Mouse (Mus musculus) midbrain, embryonic 16.5 days (tissue): ENCODE data around the gene Anapc13. TPM values are rescaled to one million over a fixed set of nuclear protein-coding genes. Genes with fewer than 3 reads are reported as not detected.

Experiments
- ATAC-seq: fragments of 200-750 bp; cut with Nextera tagmentation; 2 replicates; pipeline ENCODE4 v1.8.0; 2017; ENCODE audit warnings: moderate TSS enrichment
- H3K27ac ChIP-seq: fragments of 300-500 bp; sonication (generic); 2 replicates; pipeline ENCODE4 v1.5.1; 2014; ENCODE audit warnings: mild to moderate bottlenecking, low read length, mixed read lengths
- H3K27me3 ChIP-seq: fragments of 300-500 bp; sonication (generic); 2 replicates; pipeline ENCODE4 v1.6.1; 2014; ENCODE audit warnings: low read depth, low read length, mixed read lengths; ENCODE audit not compliant: control insufficient read depth, insufficient read depth
- H3K36me3 ChIP-seq: fragments of 300-500 bp; sonication (generic); 2 replicates; pipeline ENCODE4 v1.6.1; 2014; ENCODE audit warnings: mild to moderate bottlenecking, low read length, moderate library complexity, mixed read lengths; ENCODE audit not compliant: control insufficient read depth, insufficient read depth
- H3K4me1 ChIP-seq: fragments of 300-500 bp; sonication (generic); 2 replicates; pipeline ENCODE4 v1.6.1; 2014; ENCODE audit warnings: mild to moderate bottlenecking, low read length, mixed read lengths; ENCODE audit not compliant: control insufficient read depth, insufficient read depth
- H3K4me2 ChIP-seq: fragments of 300-500 bp; sonication (generic); 2 replicates; pipeline ENCODE4 v1.6.1; 2014; ENCODE audit warnings: mild to moderate bottlenecking, low read length, mixed read lengths
- H3K4me3 ChIP-seq: fragments of 300-500 bp; sonication (generic); 2 replicates; pipeline ENCODE4 v1.5.1; 2014; ENCODE audit warnings: low read depth, mild to moderate bottlenecking, low read length, moderate library complexity, mixed read lengths
- H3K9ac ChIP-seq: fragments of 300-500 bp; sonication (generic); 2 replicates; pipeline ENCODE4 v1.6.1; 2014; ENCODE audit warnings: low read depth, low read length, mixed read lengths
- H3K9me3 ChIP-seq: fragments of 300-500 bp; sonication (generic); replicated peaks from 2 replicates; pipeline ENCODE4 v1.6.1; 2014; ENCODE audit warnings: mild to moderate bottlenecking, low read length, mixed read lengths; ENCODE audit not compliant: control insufficient read depth, poor library complexity, severe bottlenecking
- WGBS: fragments of 180-500 bp; shearing (Covaris S2); extraction: QIAGEN DNeasy Blood & Tissue Kit; methylation state at CpG from one replicate; pipeline ENCODE4 v1.1.7; 2014; 5-methylcytosine and 5-hydroxymethylcytosine counted together
- polyA plus RNA-seq: library from polyadenylated mRNA; unstranded; fragments of >200 nt; fragmentation: Nextera tagmentation; extraction: Ambion mirVana; gene quantifications from 2 replicates; pipeline ENCODE4 v1.2.1, GENCODE M21; 2015

The Anapc13 gene
- polyA plus RNA-seq, 1 experiment from 2014 or later: 126 TPM

GRCm38 (mm10) chr9:102637115-102637514 lies 11.0 kb downstream of the Anapc13 start:
- Histone ChIP-seq H3K27me3 (no peaks in the 10 kb centered on the region), H3K9me3 (no peaks in the 10 kb centered on the region), H3K4me2 (no peak overlapping the region), H3K4me1 (no peaks in the 10 kb centered on the region), H3K9ac (no peak overlapping the region), H3K4me3 (no peak overlapping the region), H3K36me3 (no peaks in the 10 kb centered on the region), H3K27ac (no peak overlapping the region)
- ATAC-seq: no peak
- WGBS: 84% methylated on average over 4 of the region's 4 CpGs

GRCm38 (mm10) chr9:102638963-102639362 lies 12.9 kb downstream of the Anapc13 start:
- Histone ChIP-seq H3K27ac (no peak overlapping the region), H3K27me3 (no peaks in the 10 kb centered on the region), H3K36me3 (no peaks in the 10 kb centered on the region), H3K4me2 (no peak overlapping the region), H3K4me3 (no peak overlapping the region), H3K4me1 (peaks cover 10% of the 10 kb centered on the region), H3K9me3 (no peaks in the 10 kb centered on the region), H3K9ac (no peak overlapping the region)
- no peak for ATAC-seq
- WGBS: 71% methylated on average over 7 of the region's 7 CpGs

- 84% methylated on average over 8 of the region's 8 CpGs for WGBS
- H3K36me3 ChIP-seq: no peaks in the 10 kb centered on the region
- no peak for ATAC-seq
These were observed 13.4 kb downstream of the Anapc13 start for GRCm38 (mm10) chr9:102639510-102639909.

GRCm38 (mm10) chr9:102641531-102641930 lies 15.4 kb downstream of the Anapc13 start:
- WGBS: 79% methylated on average over 6 of the region's 6 CpGs
- no peak overlapping the region for H3K9ac ChIP-seq

More at GRCm38 (mm10) chr9:102639510-102639909, 13.4 kb downstream of the Anapc13 start:
- H3K27ac ChIP-seq: no peak overlapping the region
- no peaks in the 10 kb centered on the region for H3K27me3 ChIP-seq
- H3K4me2 ChIP-seq: no peak overlapping the region
- H3K4me3 ChIP-seq: no peak overlapping the region
- no peak overlapping the region for H3K9ac ChIP-seq
- peaks cover 14% of the 10 kb centered on the region for H3K4me1 ChIP-seq
- H3K9me3 ChIP-seq: no peaks in the 10 kb centered on the region

GRCm38 (mm10) chr9:102643071-102643485 lies 17.0 kb downstream of the Anapc13 start:
- WGBS: 48% methylated on average over 8 of the region's 8 CpGs
- H3K27me3 ChIP-seq: no peaks in the 10 kb centered on the region
- H3K4me3 ChIP-seq: no peak overlapping the region
- no peak overlapping the region for H3K9ac ChIP-seq
- no peaks in the 10 kb centered on the region for H3K9me3 ChIP-seq
- H3K4me1 ChIP-seq: peaks cover 14% of the 10 kb centered on the region
- ATAC-seq: peak; percentile 11; the same call in 1 of the 2 replicates
- H3K27ac ChIP-seq: peak overlapping the region; percentile 58
- no peaks in the 10 kb centered on the region for H3K36me3 ChIP-seq
- peak overlapping the region; percentile 40; the same call in 1 of the 2 replicates for H3K4me2 ChIP-seq

More at GRCm38 (mm10) chr9:102641531-102641930, 15.4 kb downstream of the Anapc13 start:
- Histone ChIP-seq H3K27ac (no peak overlapping the region), H3K4me3 (no peak overlapping the region), H3K4me1 (peaks cover 14% of the 10 kb centered on the region), H3K9me3 (no peaks in the 10 kb centered on the region), H3K27me3 (no peaks in the 10 kb centered on the region), H3K36me3 (no peaks in the 10 kb centered on the region), H3K4me2 (no peak overlapping the region)
- ATAC-seq: no peak

DNA sequence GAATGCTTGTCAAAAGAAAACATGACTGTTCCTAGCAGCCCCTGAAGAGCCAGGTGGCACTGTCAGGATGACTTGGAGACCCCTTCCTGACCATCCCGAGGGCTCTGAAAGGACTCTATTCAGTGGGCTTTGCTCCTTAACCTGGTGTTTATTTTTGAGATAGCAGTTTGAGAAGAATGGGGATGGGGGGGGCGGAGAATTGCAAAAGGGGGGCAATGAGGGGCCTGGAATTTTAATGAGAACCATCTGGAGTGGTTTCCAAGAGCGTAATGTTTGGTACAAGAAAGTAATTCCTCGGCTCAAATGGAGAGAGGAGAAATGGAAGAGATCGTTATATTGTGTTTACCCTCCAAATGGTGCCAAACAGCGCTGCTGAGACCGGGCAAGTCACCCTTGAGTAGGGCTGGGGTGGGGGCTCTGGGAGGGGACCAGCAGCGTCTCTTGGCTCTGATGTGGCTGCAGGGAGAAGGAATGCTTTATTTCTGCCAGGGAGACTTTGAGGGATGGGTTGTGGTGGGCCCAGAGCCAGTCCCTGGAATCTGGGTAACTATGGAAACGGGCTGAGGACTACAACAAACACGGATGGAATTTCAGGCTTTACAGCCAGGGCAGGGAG lies 17.5 kb downstream of the Anapc13 start:
- Histone ChIP-seq H3K9ac (peak overlapping the region; percentile 49; the same call in 1 of the 2 replicates), H3K4me2 (peak overlapping the region; percentile 40), H3K27ac (peak overlapping the region; percentile 58), H3K36me3 (no peaks in the 10 kb centered on the region), H3K27me3 (no peaks in the 10 kb centered on the region), H3K4me1 (peaks cover 14% of the 10 kb centered on the region), H3K9me3 (no peaks in the 10 kb centered on the region), H3K4me3 (no peak overlapping the region)
- peak; percentile 88 for ATAC-seq
- WGBS: 10% methylated on average over 10 of the region's 10 CpGs

DNA sequence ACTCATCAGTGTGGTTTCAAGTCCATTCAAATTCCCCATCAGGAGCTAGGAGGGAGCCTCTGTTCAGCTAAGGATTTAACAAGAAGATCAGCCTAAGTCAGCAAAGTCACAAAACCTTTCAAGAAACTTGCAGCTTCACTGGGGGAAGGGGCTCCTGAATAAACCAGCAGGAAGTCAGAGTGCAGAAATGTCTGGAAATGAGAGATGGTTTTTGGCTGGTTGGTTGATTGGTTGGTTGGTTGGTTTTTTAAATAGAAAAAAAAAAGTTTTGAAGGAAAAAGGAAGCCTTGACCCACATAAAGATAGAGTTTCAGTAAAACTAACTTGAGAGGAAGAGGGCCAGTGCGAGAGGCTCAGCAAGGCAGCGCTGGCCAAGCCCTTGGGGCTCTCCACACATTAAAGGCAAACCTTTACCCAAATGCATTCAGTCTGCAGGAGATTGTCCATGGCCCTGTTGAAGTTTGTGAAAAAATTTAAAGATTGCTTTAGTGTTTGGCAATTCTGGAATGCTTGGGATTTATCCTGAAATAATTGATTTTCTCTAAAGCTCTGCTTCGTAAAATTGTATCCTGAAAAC lies 19.1 kb downstream of the Anapc13 start:
- H3K27ac ChIP-seq: no peak overlapping the region
- H3K4me2 ChIP-seq: no peak overlapping the region
- no peak overlapping the region for H3K9ac ChIP-seq
- no peaks in the 10 kb centered on the region for H3K9me3 ChIP-seq
- no peaks in the 10 kb centered on the region for H3K36me3 ChIP-seq
- no peaks in the 10 kb centered on the region for H3K27me3 ChIP-seq
- H3K4me3 ChIP-seq: no peak overlapping the region
- no peak for ATAC-seq
- peaks cover 20% of the 10 kb centered on the region for H3K4me1 ChIP-seq
- WGBS: 80% methylated on average over 3 of the region's 3 CpGs

DNA sequence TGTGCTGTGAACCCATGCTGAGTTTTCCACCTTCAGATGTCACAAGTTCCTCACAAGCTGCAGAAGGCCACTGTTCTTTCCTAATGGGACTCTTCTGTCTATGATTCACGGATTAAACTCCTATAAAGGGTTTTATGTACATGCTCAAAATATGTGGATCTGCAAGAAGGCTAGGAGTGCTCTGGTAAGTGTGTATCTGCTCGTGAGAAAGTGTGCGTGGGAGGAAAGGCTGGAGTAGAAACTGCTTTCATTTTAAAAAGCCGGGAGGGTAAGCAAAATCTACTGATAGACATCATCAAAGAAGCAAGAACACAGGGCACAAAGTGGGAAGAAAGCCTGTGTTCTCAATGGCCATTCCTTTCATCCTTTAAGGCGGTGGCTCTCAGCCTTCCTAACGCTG lies 20.9 kb downstream of the Anapc13 start:
- Histone ChIP-seq H3K9ac (no peak overlapping the region), H3K4me1 (peaks cover 32% of the 10 kb centered on the region), H3K27me3 (no peaks in the 10 kb centered on the region), H3K36me3 (no peaks in the 10 kb centered on the region), H3K9me3 (no peaks in the 10 kb centered on the region), H3K27ac (no peak overlapping the region), H3K4me2 (no peak overlapping the region), H3K4me3 (no peak overlapping the region)
- ATAC-seq: no peak
- WGBS: 86% methylated on average over 6 of the region's 6 CpGs

GRCm38 (mm10) chr9:102649917-102650527 lies 23.9 kb downstream of the Anapc13 start:
- Histone ChIP-seq H3K4me2 (peak overlapping the region; percentile 38), H3K9me3 (no peaks in the 10 kb centered on the region), H3K4me3 (no peak overlapping the region), H3K27ac (peak overlapping the region; percentile 54), H3K27me3 (no peaks in the 10 kb centered on the region), H3K36me3 (no peaks in the 10 kb centered on the region), H3K4me1 (peaks cover 18% of the 10 kb centered on the region), H3K9ac (0 out of 2 replicates have a peak overlapping the region, but pooled peaks have one; percentile 21)
- peak; percentile 68 for ATAC-seq
- WGBS: 17% methylated on average over 17 of the region's 17 CpGs
